Mouse (Mus musculus): ENCODE data around the gene Fgfr1op2. TPM values are rescaled to one million over a fixed set of nuclear protein-coding genes. Genes with fewer than 3 reads are reported as not detected.
A peak's percentile ranks its signal among the peaks of the same experiment; 100 is the strongest.

Gene Fgfr1op2
- polyA plus RNA-seq, 1 experiment from 2014 or later: 55.3 TPM

- Histone ChIP-seq H3K4me2 (replicated peaks) (peak overlapping the region; percentile 63), H3K27me3 (no peaks in the 10 kb centered on the region), H3K36me3 (no peaks in the 10 kb centered on the region), H3K4me1 (replicated peaks) (peaks cover 16% of the 10 kb centered on the region), H3K9ac (replicated peaks) (peak overlapping the region; percentile 81), H3K9me3 (no peaks in the 10 kb centered on the region), H3K4me3 (replicated peaks) (peak overlapping the region; percentile 73), H3K27ac (peak overlapping the region; percentile 75; the same call in 1 of the 2 replicates)
- ATAC-seq: peak; percentile 24
- 10% methylated on average over 14 of the region's 14 CpGs for WGBS
These were observed 56.6 kb downstream of the Fgfr1op2 start for GRCm38 (mm10) chr6:146633629-146634014.

GRCm38 (mm10) chr6:146634015-146634722, 57.2 kb downstream of the Fgfr1op2 start:
- no peaks in the 10 kb centered on the region for H3K9me3 ChIP-seq
- ATAC-seq: peak; percentile 96
- WGBS: under 1% methylated on average over 61 of the region's 82 CpGs
- peak overlapping the region; percentile 81 for H3K9ac ChIP-seq (replicated peaks)
- H3K27ac ChIP-seq: peak overlapping the region; percentile 75
- H3K36me3 ChIP-seq: no peaks in the 10 kb centered on the region
- peaks cover 16% of the 10 kb centered on the region for H3K4me1 ChIP-seq (replicated peaks)
- no peaks in the 10 kb centered on the region for H3K27me3 ChIP-seq
- peak overlapping the region; percentile 63 for H3K4me2 ChIP-seq (replicated peaks)
- peak overlapping the region; percentile 73 for H3K4me3 ChIP-seq (replicated peaks)

DNA sequence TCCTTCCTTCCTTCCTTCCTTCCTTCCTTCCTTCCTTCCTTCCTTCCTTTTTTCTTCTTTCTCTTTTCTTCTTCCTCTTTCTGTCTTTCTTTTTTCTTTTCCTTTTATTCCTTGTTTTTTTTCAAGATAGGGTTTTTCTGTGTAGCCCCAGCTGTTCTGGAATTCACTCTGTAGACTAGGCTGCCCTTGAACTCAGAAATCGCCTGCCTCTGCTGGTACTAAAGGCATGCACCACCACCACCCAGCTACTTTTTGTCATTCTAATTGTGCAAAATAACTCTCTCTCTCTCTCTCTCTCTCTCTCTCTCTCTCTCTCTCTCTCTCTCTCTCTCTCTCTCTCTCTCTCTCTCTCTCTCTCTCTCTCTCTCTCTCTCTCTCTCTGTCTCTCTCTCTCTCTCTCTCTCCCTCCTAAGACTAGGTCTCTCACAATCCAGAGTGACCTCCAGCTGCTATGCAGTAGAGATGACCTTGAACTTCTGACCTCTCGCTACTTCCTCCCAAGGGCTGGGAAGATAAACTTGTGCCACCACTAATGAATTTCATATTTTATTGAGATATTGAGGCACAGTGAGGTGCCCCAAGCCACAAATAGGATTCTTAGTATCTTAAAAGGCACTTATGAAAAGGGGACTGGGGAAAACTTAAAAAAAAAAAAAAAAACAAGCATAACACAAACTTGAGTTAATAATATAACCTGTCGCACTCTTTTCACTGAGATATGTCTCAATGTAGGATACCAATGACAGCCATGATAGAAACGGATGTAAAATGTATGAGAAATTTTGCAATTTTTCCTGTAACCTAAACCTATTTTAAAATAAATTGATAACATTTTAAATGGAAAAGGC, 58.0 kb downstream of the Fgfr1op2 start:
- no peak for ATAC-seq
- Histone ChIP-seq H3K27ac (no peak overlapping the region), H3K4me1 (replicated peaks) (peaks cover 16% of the 10 kb centered on the region), H3K9me3 (no peaks in the 10 kb centered on the region), H3K4me2 (replicated peaks) (peak overlapping the region; percentile 63; the same call in 1 of the 2 replicates), H3K27me3 (no peaks in the 10 kb centered on the region), H3K36me3 (no peaks in the 10 kb centered on the region), H3K4me3 (replicated peaks) (peak overlapping the region; percentile 73), H3K9ac (replicated peaks) (no peak overlapping the region)
- 66% methylated on average over 4 of the region's 4 CpGs for WGBS

- Histone ChIP-seq H3K9ac (replicated peaks) (no peak overlapping the region), H3K4me3 (replicated peaks) (no peak overlapping the region), H3K9me3 (no peaks in the 10 kb centered on the region), H3K27ac (no peak overlapping the region), H3K4me1 (replicated peaks) (peaks cover 16% of the 10 kb centered on the region), H3K4me2 (replicated peaks) (no peak overlapping the region), H3K36me3 (no peaks in the 10 kb centered on the region), H3K27me3 (no peaks in the 10 kb centered on the region)
- WGBS: 86% methylated on average over 5 of the region's 5 CpGs
- ATAC-seq: no peak
These were observed 59.5 kb downstream of the Fgfr1op2 start for GRCm38 (mm10) chr6:146636482-146636881.

- H3K9me3 ChIP-seq: no peaks in the 10 kb centered on the region
- H3K36me3 ChIP-seq: no peaks in the 10 kb centered on the region
- H3K9ac ChIP-seq (replicated peaks): no peak overlapping the region
- H3K4me2 ChIP-seq (replicated peaks): no peak overlapping the region
- H3K27me3 ChIP-seq: no peaks in the 10 kb centered on the region
- no peak overlapping the region for H3K4me3 ChIP-seq (replicated peaks)
- H3K27ac ChIP-seq: no peak overlapping the region
- peaks cover 9% of the 10 kb centered on the region for H3K4me1 ChIP-seq (replicated peaks)
- 89% methylated on average over 7 of the region's 7 CpGs for WGBS
- ATAC-seq: no peak
These were observed 63.3 kb downstream of the Fgfr1op2 start for GRCm38 (mm10) chr6:146640068-146640965.

GRCm38 (mm10) chr6:146640991-146641390, 64.0 kb downstream of the Fgfr1op2 start:
- no peak overlapping the region for H3K9ac ChIP-seq (replicated peaks)
- H3K4me3 ChIP-seq (replicated peaks): no peak overlapping the region
- no peaks in the 10 kb centered on the region for H3K27me3 ChIP-seq
- ATAC-seq: no peak
- H3K4me1 ChIP-seq (replicated peaks): peaks cover 9% of the 10 kb centered on the region
- no peak overlapping the region for H3K27ac ChIP-seq
- no peak overlapping the region for H3K4me2 ChIP-seq (replicated peaks)
- 85% methylated on average over 6 of the region's 6 CpGs for WGBS
- H3K36me3 ChIP-seq: no peaks in the 10 kb centered on the region
- H3K9me3 ChIP-seq: no peaks in the 10 kb centered on the region

DNA sequence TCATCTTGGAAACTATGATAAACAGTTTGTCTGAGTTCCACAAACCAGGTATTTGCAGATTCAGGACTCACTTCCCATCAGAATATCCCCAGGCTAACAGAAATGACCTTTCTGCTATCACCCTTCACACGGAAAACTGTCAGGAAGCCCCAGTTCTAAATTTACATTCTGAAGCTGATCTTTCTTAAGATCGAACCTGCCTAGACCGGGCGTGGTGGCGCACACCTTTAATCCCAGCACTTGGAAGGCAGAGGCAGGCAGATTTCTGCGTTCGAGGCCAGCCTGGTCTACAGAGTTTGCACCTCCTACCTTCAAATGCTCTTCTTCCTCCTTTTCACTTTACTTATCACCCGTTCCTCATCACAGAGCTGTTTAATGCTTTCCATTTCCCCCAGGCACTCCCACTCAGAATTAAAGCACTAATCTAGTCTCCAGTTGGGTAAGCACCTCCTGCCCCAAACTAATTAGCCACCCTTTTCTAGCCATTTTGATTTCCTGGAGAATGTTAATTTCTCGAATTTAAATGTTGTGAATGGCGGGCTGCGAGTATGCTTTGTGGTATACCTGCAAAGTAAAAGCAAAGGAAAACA, 64.7 kb downstream of the Fgfr1op2 start:
- Histone ChIP-seq H3K9ac (replicated peaks) (peak overlapping the region; percentile 34; the same call in 1 of the 2 replicates), H3K4me3 (replicated peaks) (peak overlapping the region; percentile 85), H3K36me3 (no peaks in the 10 kb centered on the region), H3K27me3 (no peaks in the 10 kb centered on the region), H3K27ac (0 out of 2 replicates have a peak overlapping the region, but pooled peaks have one; percentile 31), H3K4me1 (replicated peaks) (peaks cover 9% of the 10 kb centered on the region), H3K9me3 (no peaks in the 10 kb centered on the region), H3K4me2 (replicated peaks) (peak overlapping the region; percentile 87)
- peak; percentile 3; the same call in 1 of the 2 replicates for ATAC-seq
- WGBS: 70% methylated on average over 11 of the region's 11 CpGs

DNA sequence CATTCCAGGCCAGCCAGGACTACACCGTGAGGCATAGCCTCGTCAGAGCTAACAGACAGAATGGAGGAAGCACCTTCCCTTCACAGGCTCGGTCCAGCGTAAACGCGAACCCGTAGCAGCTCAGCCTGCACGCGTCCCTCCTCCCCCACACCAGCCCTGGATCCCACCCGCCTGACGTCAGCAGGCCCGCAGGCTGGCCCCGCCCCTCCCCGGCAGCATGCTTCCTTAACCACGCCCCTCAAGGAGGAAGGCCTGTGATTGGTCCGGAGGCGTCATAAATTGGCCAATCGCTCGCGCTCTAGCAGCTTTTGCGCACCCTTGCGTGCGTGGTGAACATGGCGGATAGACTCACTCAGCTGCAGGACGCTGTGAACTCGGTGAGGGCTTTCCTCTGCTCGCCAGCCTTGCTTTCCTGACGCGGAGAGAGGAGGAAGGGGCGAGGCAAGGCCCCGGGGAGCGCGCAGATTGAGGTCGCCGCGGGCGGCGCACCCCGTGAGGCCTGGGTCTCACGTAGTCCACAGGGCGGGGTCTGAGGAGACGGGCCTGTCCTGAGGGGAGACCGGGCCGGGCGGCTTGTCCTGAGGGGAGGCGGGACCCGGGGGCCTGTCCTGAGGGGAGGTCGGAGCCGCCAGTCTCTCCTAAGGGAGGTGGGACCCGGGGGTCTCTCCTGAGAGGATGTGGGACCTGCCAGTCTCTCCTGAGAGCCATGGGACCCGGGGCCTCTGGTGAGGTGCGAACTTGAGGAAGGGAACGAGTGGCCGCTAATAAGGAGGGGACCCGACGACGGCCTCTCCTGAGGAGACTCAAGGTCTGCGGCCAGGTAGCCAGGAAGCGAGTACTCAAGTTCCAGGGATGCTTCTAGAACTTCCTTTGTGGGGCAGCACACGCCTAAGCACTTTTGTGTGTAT, 65.5 kb downstream of the Fgfr1op2 start, which contains the start of the genes Med21 and Tm7sf3:
Gene Med21 (plus strand): TSS at position 272 of the 908 bp plus-strand sequence.
Gene Tm7sf3 (minus strand): TSS at position 549 of the 908 bp plus-strand sequence.
- WGBS: under 1% methylated on average over 59 of the region's 60 CpGs
- peak within 1 kb of the TSS; percentile 80 for H3K27ac ChIP-seq
- peak within 1 kb of the TSS; percentile 87 for H3K4me2 ChIP-seq (replicated peaks)
- peak within 1 kb of the TSS; percentile 83 for H3K9ac ChIP-seq (replicated peaks)
- H3K9me3 ChIP-seq: no peaks in the 10 kb centered on the region
- no peaks in the 10 kb centered on the region for H3K27me3 ChIP-seq
- H3K4me3 ChIP-seq (replicated peaks): peak within 1 kb of the TSS; percentile 85
- no peaks in the 10 kb centered on the region for H3K36me3 ChIP-seq
- peaks cover 9% of the 10 kb centered on the region for H3K4me1 ChIP-seq (replicated peaks)
- ATAC-seq: peak; percentile 98

DNA sequence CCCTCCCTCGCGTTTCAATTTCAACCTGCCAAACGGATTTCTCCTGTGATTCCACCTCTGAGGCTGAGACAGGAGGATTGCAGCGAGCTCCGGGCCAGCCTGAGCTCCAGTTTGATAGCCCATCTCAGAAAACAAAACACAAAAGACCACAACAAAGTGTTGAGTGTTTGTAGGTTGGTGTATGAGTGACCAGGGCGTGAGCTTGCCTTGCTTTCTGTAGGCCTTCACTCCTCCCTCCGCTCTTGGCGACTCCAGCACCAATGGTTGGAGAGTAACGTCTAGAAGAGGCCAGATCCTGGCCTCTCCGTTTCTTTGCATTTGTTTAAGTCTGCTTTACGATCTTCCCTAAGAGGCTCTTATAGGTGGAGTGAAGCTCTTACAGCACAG, 66.2 kb downstream of the Fgfr1op2 start:
- ATAC-seq: no peak
- H3K4me1 ChIP-seq (replicated peaks): peaks cover 9% of the 10 kb centered on the region
- no peak overlapping the region for H3K27ac ChIP-seq
- peak overlapping the region; percentile 85 for H3K4me3 ChIP-seq (replicated peaks)
- peak overlapping the region; percentile 83 for H3K9ac ChIP-seq (replicated peaks)
- no peaks in the 10 kb centered on the region for H3K36me3 ChIP-seq
- H3K4me2 ChIP-seq (replicated peaks): peak overlapping the region; percentile 87
- no peaks in the 10 kb centered on the region for H3K27me3 ChIP-seq
- WGBS: 45% methylated on average over 11 of the region's 11 CpGs
- H3K9me3 ChIP-seq: no peaks in the 10 kb centered on the region
